Mouse (Mus musculus) erythroblast, embryonic 14.5 days (primary cell): Measurements from ENCODE around the gene Sirpa.

Experiments
- GATA1 ChIP-seq: IDR thresholded peaks from 2 replicates; pipeline ENCODE4 v1.6.1; 2012; ENCODE audit warnings: low read length, inconsistent platforms, mixed read lengths
- TAL1 ChIP-seq: IDR thresholded peaks from 3 replicates; pipeline ENCODE4 v1.6.1; 2012; ENCODE audit warnings: low read length, inconsistent platforms, mixed read lengths

DNA sequence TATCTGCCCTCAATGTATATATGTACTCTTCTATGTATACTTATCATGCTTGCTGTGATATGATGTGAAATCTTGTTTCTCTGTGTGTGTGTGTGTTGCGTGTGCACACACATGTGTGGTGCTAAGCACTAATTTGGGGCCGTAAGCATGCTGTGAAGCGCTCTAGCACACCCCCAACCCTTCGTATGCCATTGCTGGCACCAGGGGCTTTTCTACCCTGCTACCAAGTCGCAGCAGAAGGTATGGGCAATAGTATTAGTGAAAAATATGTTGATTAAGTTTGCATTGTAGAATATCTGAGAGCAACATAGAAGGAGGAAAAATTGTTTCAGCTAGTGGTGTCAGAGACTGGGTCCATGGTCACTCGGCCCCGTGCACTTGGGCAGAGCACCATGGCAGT lies 10.2 kb downstream of the Sirpa start:
- no peak for TF ChIP-seq TAL1
- no peak for TF ChIP-seq GATA1
